Mouse (Mus musculus): ENCODE measurements at regions not wholly inside any gene's neighbourhood (a gene's known extent, or its start where the extent isn't known, plus 50 kb on each side); places are given as distances from the start of the nearest gene placed in this dataset.

- peak; percentile 51; the same call in 1 of the 2 replicates for ATAC-seq (ENCODE audit: low read depth)
- H3K27ac ChIP-seq (ENCODE audit: low read depth, low read length): no peak overlapping the region
- H3K4me3 ChIP-seq (ENCODE audit: low read depth, low read length): no peak overlapping the region
- 78% methylated on average over 7 of the region's 7 CpGs for WGBS
- no peaks in the 10 kb centered on the region for H3K4me1 ChIP-seq (ENCODE audit: control insufficient read depth, insufficient read depth, low read length)
- no peaks in the 10 kb centered on the region for H3K9me3 ChIP-seq (ENCODE audit: control insufficient read depth, low read length)
- no peak overlapping the region for H3K9ac ChIP-seq (replicated peaks; ENCODE audit: low read depth, low read length)
- no peak overlapping the region for H3K4me2 ChIP-seq (ENCODE audit: low read depth, low read length)
- no peaks in the 10 kb centered on the region for H3K27me3 ChIP-seq (ENCODE audit: control insufficient read depth, insufficient read depth, low read length)
- H3K36me3 ChIP-seq (ENCODE audit: control insufficient read depth, insufficient read depth, low read length): no peaks in the 10 kb centered on the region
Observed at GRCm38 (mm10) chr2:133724310-133724709, 172.4 kb downstream of the Bmp2 start.

- WGBS: 60% methylated on average over 6 of the region's 6 CpGs
- ATAC-seq (ENCODE audit: low read depth): peak; percentile 66
- no peak overlapping the region for H3K27ac ChIP-seq (ENCODE audit: low read depth, low read length)
- no peaks in the 10 kb centered on the region for H3K27me3 ChIP-seq (ENCODE audit: control insufficient read depth, insufficient read depth, low read length)
- no peaks in the 10 kb centered on the region for H3K9me3 ChIP-seq (ENCODE audit: control insufficient read depth, low read length)
- no peak overlapping the region for H3K4me2 ChIP-seq (ENCODE audit: low read depth, low read length)
- H3K36me3 ChIP-seq (ENCODE audit: control insufficient read depth, insufficient read depth, low read length): no peaks in the 10 kb centered on the region
- no peak overlapping the region for H3K4me3 ChIP-seq (ENCODE audit: low read depth, low read length)
- no peaks in the 10 kb centered on the region for H3K4me1 ChIP-seq (ENCODE audit: control insufficient read depth, insufficient read depth, low read length)
- H3K9ac ChIP-seq (replicated peaks; ENCODE audit: low read depth, low read length): no peak overlapping the region
Observed at GRCm38 (mm10) chr2:133724757-133725156, 172.8 kb downstream of the Bmp2 start.

GRCm38 (mm10) chr2:133734469-133735225 lies 182.7 kb downstream of the Bmp2 start:
- H3K27me3 ChIP-seq (ENCODE audit: control insufficient read depth, insufficient read depth, low read length): no peaks in the 10 kb centered on the region
- no peaks in the 10 kb centered on the region for H3K4me1 ChIP-seq (ENCODE audit: control insufficient read depth, insufficient read depth, low read length)
- H3K27ac ChIP-seq (ENCODE audit: low read depth, low read length): no peak overlapping the region
- H3K4me3 ChIP-seq (ENCODE audit: low read depth, low read length): no peak overlapping the region
- no peak overlapping the region for H3K4me2 ChIP-seq (ENCODE audit: low read depth, low read length)
- ATAC-seq (ENCODE audit: low read depth): no peak
- H3K36me3 ChIP-seq (ENCODE audit: control insufficient read depth, insufficient read depth, low read length): no peaks in the 10 kb centered on the region
- 24% methylated on average over 9 of the region's 9 CpGs for WGBS
- no peaks in the 10 kb centered on the region for H3K9me3 ChIP-seq (ENCODE audit: control insufficient read depth, low read length)
- no peak overlapping the region for H3K9ac ChIP-seq (replicated peaks; ENCODE audit: low read depth, low read length)

DNA sequence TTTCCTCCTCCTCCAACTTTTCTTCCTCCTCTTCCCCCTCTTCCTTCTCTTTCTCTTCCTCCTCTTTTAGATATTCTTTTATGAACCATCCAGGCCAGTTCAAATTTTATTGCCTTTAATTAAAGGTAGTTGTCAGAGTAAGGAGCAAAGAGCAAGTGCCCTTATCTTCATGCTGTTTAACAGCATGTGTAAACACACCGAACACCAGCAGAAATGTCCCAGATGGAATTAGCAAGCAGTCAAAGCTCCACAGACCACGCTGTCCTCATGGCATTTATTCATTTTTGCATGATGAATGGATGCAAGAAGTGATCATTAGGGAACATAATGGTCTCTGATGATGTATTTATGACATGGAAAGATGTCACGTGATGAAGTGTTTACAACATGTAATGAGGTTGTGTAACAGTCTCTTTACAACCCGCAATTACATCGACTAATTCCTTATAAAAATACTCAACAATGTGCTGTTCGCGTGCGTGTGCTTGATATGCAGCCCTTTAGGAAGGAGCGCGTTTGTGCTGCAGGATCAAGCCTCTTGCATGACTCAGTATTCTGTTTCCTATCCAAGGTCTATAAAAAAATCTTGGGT lies 187.0 kb downstream of the Bmp2 start:
- Histone ChIP-seq H3K36me3 (ENCODE audit: control insufficient read depth, insufficient read depth, low read length) (no peaks in the 10 kb centered on the region), H3K9me3 (ENCODE audit: control insufficient read depth, low read length) (no peaks in the 10 kb centered on the region), H3K27me3 (ENCODE audit: control insufficient read depth, insufficient read depth, low read length) (no peaks in the 10 kb centered on the region), H3K9ac (replicated peaks; ENCODE audit: low read depth, low read length) (no peak overlapping the region), H3K4me2 (ENCODE audit: low read depth, low read length) (no peak overlapping the region), H3K4me3 (ENCODE audit: low read depth, low read length) (no peak overlapping the region), H3K4me1 (ENCODE audit: control insufficient read depth, insufficient read depth, low read length) (no peaks in the 10 kb centered on the region), H3K27ac (ENCODE audit: low read depth, low read length) (no peak overlapping the region)
- 56% methylated on average over 10 of the region's 10 CpGs for WGBS
- peak; percentile 66; the same call in 1 of the 2 replicates for ATAC-seq (ENCODE audit: low read depth)

DNA sequence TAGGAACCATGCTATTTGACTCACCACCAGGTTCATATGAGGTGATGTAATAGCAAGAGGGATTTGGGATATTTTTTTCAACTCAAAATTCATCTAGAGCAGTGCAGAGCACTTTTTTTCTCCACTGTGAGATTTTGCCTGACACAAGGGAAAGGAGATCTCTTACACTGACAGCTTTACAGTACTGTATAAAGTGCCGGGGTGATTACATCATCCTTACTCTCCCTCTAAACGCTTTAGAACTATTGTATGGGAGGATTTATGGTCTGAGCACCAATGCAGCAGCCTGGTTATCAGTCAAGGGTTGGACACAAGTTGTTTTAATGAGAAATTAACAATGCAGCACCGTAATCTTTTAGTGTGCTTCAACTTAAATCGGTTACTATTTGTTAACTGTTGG lies 196.5 kb downstream of the Bmp2 start:
- Histone ChIP-seq H3K9me3 (ENCODE audit: control insufficient read depth, low read length) (no peaks in the 10 kb centered on the region), H3K36me3 (ENCODE audit: control insufficient read depth, insufficient read depth, low read length) (no peaks in the 10 kb centered on the region), H3K4me1 (ENCODE audit: control insufficient read depth, insufficient read depth, low read length) (no peaks in the 10 kb centered on the region), H3K4me2 (ENCODE audit: low read depth, low read length) (no peak overlapping the region), H3K9ac (replicated peaks; ENCODE audit: low read depth, low read length) (no peak overlapping the region), H3K27ac (ENCODE audit: low read depth, low read length) (no peak overlapping the region), H3K4me3 (ENCODE audit: low read depth, low read length) (no peak overlapping the region), H3K27me3 (ENCODE audit: control insufficient read depth, insufficient read depth, low read length) (no peaks in the 10 kb centered on the region)
- no peak; the same call in 1 of the 2 replicates for ATAC-seq (ENCODE audit: low read depth)
- 24% methylated on average over 4 of the region's 4 CpGs for WGBS

GRCm38 (mm10) chr2:133749846-133750637 lies 198.1 kb downstream of the Bmp2 start:
- whole genome bisulfite sequencing: 69% methylated on average over 4 of the region's 4 CpGs
- Histone ChIP-seq H3K4me2 (ENCODE audit: low read depth, low read length) (no peak overlapping the region), H3K27ac (ENCODE audit: low read depth, low read length) (no peak overlapping the region), H3K27me3 (ENCODE audit: control insufficient read depth, insufficient read depth, low read length) (no peaks in the 10 kb centered on the region), H3K9ac (replicated peaks; ENCODE audit: low read depth, low read length) (no peak overlapping the region), H3K4me3 (ENCODE audit: low read depth, low read length) (no peak overlapping the region), H3K4me1 (ENCODE audit: control insufficient read depth, insufficient read depth, low read length) (no peaks in the 10 kb centered on the region), H3K9me3 (ENCODE audit: control insufficient read depth, low read length) (no peaks in the 10 kb centered on the region), H3K36me3 (ENCODE audit: control insufficient read depth, insufficient read depth, low read length) (no peaks in the 10 kb centered on the region)
- no peak for ATAC-seq (ENCODE audit: low read depth)

DNA sequence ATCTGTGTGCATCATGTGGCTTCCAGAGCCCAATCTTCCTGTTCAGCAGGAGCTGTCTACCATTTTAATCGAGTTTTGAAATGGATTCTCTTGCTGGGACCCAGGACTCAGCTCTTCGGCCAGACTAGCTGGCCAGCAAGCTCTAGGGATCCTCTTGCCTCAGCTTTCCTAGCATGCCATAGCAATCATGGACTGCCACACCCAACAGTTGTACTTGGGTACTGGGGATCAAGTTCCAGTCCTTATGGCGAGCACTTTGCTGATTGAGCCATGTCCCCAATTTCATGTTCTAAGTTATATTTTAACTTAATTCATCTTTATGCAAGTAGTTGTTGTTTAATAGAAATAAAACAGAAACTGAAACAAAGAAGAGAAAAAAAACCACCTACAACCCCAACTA lies 202.1 kb downstream of the Bmp2 start:
- Histone ChIP-seq H3K9me3 (ENCODE audit: control insufficient read depth, low read length) (no peaks in the 10 kb centered on the region), H3K9ac (replicated peaks; ENCODE audit: low read depth, low read length) (no peak overlapping the region), H3K27ac (ENCODE audit: low read depth, low read length) (no peak overlapping the region), H3K4me2 (ENCODE audit: low read depth, low read length) (no peak overlapping the region), H3K36me3 (ENCODE audit: control insufficient read depth, insufficient read depth, low read length) (no peaks in the 10 kb centered on the region), H3K27me3 (ENCODE audit: control insufficient read depth, insufficient read depth, low read length) (no peaks in the 10 kb centered on the region), H3K4me3 (ENCODE audit: low read depth, low read length) (no peak overlapping the region), H3K4me1 (ENCODE audit: control insufficient read depth, insufficient read depth, low read length) (no peaks in the 10 kb centered on the region)
- WGBS: 88% methylated on average over 3 of the region's 3 CpGs
- ATAC-seq (ENCODE audit: low read depth): no peak

GRCm38 (mm10) chr2:133761496-133761895 lies 209.5 kb downstream of the Bmp2 start:
- H3K36me3 ChIP-seq (ENCODE audit: control insufficient read depth, insufficient read depth, low read length): no peaks in the 10 kb centered on the region
- H3K4me2 ChIP-seq (ENCODE audit: low read depth, low read length): no peak overlapping the region
- no peaks in the 10 kb centered on the region for H3K27me3 ChIP-seq (ENCODE audit: control insufficient read depth, insufficient read depth, low read length)
- no peak for ATAC-seq (ENCODE audit: low read depth)
- no peak overlapping the region for H3K27ac ChIP-seq (ENCODE audit: low read depth, low read length)
- 80% methylated on average over 7 of the region's 7 CpGs for WGBS
- H3K4me3 ChIP-seq (ENCODE audit: low read depth, low read length): no peak overlapping the region
- H3K9me3 ChIP-seq (ENCODE audit: control insufficient read depth, low read length): no peaks in the 10 kb centered on the region
- no peaks in the 10 kb centered on the region for H3K4me1 ChIP-seq (ENCODE audit: control insufficient read depth, insufficient read depth, low read length)
- H3K9ac ChIP-seq (replicated peaks; ENCODE audit: low read depth, low read length): no peak overlapping the region

- no peak overlapping the region for H3K4me2 ChIP-seq (ENCODE audit: low read depth, low read length)
- H3K27me3 ChIP-seq (ENCODE audit: control insufficient read depth, insufficient read depth, low read length): no peaks in the 10 kb centered on the region
- no peak overlapping the region for H3K4me3 ChIP-seq (ENCODE audit: low read depth, low read length)
- no peak overlapping the region for H3K27ac ChIP-seq (ENCODE audit: low read depth, low read length)
- H3K36me3 ChIP-seq (ENCODE audit: control insufficient read depth, insufficient read depth, low read length): no peaks in the 10 kb centered on the region
- WGBS: 91% methylated on average over 1 of the region's 1 CpGs
- ATAC-seq (ENCODE audit: low read depth): no peak
- no peaks in the 10 kb centered on the region for H3K9me3 ChIP-seq (ENCODE audit: control insufficient read depth, low read length)
- no peak overlapping the region for H3K9ac ChIP-seq (replicated peaks; ENCODE audit: low read depth, low read length)
- no peaks in the 10 kb centered on the region for H3K4me1 ChIP-seq (ENCODE audit: control insufficient read depth, insufficient read depth, low read length)
Observed at GRCm38 (mm10) chr2:133768546-133768945, 216.6 kb downstream of the Bmp2 start.
